Mouse (Mus musculus) granulocyte monocyte progenitor cell, adult 5-6 weeks (primary cell): ENCODE results near the gene Cs. TPM values are rescaled to one million over a fixed set of nuclear protein-coding genes. Genes with fewer than 3 reads are reported as not detected.
"Not testable (repeated sequence)": the region's sequence is repeated elsewhere in the genome, so short reads cannot be mapped to it uniquely, and the experiment has no call there.

ENCODE experiments used
- ATAC-seq: replicated peaks from 2 replicates; pipeline ENCODE4 v1.8.0; 2016; ENCODE audit warnings: mild to moderate bottlenecking, moderate TSS enrichment, inconsistent platforms; ENCODE audit not compliant: poor library complexity, severe bottlenecking
- total RNA-seq, 2 experiments: library from RNA; stranded (forward) in 1 of 2; stranded (reverse) in 1 of 2; fragments of 200-712, 200-1000 nt in 1 of 2; fragments of >200 nt in 1 of 2; fragmentation: Nextera tagmentation in 1 of 2; gene quantifications; 2 replicates each; pipeline ENCODE4 v1.2.3; 2014 to 2017

The Cs gene
- total RNA-seq (2014; fragmentation: Nextera tagmentation) (175 and 176 TPM in 2 replicates), total RNA-seq (2017) (104 and 114 TPM in 2 replicates)

DNA sequence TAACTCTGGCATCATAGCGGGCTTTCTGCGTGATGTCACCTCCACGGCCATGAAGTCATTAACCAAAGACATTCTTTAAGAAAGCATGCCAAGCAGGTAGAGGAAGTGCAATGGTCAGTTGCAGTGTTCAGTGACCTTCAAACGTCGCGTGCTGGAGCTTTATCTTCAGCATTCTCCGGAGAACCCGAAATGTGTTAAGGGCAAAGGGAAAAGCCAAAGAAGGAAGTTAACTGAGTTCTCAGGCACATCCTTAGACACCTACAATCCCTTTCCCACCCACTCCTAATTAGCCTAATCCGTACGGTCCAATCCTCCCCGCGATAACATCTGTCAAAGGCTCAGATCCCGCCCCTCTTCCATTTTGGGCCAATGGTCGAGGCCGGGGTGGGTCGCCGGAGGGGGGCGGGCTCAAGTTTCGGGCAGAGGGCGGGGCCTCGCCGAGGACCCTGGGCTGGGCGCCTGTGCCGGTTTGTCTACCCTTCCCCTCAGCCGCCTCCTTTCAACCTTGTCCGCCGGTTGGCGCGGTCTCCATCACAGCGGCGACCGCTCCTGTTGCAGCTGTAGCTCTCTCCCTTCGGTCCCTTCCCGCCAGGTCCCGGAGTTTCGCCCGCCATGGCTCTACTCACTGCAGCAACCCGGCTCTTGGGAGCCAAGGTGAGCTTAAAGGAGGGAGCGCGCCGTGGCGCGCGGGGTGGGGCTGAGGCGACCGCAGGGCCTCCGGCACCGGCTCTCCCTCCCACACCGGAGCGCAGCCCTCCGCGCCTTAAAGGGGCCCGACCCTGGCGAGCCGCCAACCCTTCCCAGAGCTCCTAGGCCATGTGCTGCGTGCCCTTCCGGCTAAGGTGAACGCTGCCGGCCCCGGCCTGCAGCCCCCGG, at the start of gene Cs:
Cs (plus strand) TSS at position 429 of the 876 bp plus-strand sequence.
- ATAC-seq = peak; percentile 92

DNA sequence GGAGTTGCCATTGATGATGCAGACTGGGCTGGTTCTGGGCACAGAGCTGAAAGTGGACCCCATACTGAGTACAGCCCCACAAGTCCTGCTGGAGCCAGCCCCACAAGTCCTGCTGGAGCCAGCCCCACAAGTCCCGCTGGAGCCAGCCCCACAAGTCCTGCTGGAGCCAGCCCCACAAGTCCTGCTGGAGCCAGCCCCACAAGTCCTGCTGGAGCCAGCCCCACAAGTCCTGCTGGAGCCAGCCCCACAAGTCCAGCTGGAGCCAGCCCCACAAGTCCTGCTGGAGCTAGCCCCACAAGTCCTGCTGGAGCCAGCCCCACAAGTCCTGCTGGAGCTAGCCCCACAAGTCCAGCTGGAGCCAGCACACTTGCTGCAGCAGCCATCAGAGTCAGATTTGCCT, 46.9 kb upstream of the Cs start:
- not testable (repeated sequence) for ATAC-seq

DNA sequence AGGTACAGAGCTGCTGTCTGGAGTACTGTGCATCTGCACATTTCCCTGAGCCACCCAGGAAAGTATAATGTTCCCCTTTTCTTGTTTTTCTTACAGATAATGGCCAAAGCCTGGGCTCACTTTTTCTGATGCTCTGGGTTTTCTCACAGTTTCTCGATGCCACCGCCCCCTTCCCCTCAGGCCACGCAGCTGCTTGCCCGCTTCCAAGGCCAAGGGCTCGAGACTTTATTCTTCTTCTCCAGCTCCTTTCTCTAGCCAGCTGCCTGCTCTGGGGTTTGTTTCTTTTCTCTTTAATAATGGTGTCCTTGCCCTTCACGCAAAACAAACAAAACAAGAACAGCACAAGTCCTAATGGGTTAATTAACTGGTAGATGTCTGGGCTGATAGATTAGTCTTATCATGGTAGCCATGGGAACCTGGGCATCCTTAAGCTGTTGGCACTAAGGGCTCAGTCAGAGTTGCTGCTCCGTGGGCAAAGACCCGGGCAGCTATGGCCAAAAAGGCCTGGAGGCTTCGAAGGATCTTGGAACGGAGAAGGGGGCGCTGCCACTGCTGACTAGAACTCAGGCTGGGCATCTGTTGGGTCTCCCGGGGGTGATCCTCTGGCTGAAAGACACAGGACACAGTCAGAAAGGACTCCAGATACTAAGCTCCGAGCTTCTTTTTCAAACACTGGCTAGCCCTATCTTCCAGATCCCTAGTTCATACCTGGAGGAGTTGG, 41.0 kb upstream of the Cs start:
- ATAC-seq = no peak

GRCm38 (mm10) chr10:128297221-128297620, 40.3 kb upstream of the Cs start:
- ATAC-seq = no peak

DNA sequence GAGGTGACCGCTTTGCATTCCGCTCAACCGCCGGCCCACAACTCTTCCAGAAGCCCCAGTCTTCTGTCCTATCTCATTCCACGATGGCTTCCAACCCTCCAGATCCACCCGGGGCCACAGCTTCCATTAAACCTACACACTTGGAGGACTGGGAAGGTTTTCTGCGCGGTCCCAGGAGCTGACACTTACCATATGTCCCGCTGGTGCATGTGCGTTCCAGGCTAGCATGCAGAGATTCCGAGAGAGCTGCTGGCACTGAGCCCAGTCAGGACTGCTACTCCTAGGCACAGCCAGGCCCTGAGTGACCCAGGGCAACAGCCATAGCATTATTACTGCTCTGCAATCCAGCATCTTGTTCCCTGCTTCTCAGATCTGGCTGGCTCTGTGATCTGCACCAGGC, 39.9 kb upstream of the Cs start:
- no peak for ATAC-seq

DNA sequence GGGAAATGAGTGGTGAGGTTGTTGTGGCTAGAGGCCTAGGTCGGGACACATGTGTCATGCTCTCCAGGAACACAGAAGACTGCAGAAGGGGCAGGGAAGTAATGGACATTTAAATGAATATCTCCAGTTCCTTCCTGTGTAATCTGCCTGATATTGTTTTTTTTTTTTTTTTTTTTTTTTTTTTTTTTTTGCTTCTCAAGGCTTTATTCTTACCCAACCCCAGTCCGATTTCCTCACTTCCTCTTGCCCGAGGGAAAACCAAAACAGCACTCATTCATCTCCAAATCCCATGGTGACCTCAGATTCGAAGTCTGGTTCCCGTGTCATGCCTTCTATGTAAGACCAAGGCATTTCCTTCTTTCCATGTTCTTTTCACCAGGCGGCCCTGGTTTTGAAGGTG, 39.3 kb upstream of the Cs start:
- peak; percentile 66 for ATAC-seq

- ATAC-seq = peak; percentile 32
These were observed 38.8 kb upstream of the Cs start, which contains the start of gene Il23a for GRCm38 (mm10) chr10:128298702-128299171. Gene Il23a (minus strand): TSS chr10:128298752.

DNA sequence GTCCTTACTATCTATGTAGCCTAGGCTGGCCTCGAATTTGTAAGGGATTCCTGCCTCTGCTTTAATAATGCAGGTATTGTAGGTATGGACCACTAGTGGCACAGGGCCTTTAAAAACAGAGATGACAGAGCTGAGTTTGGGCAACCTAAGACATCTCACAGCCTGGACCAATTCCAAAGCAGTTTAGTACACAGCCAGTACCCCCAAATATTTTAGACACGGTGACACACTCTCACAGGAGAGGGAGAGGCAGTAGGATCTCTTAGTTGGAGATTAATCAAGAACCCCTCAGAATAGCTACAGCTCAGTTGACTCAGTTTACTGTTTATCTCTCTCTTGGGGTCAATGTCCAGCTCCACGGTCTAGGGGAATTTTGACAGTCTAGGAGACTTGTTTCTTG, 35.2 kb upstream of the Cs start:
- ATAC-seq = no peak

DNA sequence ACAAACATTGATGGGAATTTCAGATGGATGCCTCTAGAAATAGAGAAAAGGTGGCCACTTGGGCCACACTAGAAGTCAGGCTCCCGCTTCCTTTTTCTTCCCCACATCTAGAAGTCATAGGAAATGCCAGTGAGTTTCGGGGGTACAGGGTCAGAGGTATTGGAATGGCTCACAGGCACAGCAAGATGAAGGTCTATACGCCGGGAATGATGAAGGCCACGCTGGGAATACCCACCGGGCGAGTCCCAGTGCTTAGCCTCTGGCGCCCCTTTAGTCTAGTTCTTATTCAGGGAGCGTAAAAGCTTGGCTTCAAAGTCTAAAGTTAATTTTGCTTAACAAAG, 34.8 kb upstream of the Cs start:
- ATAC-seq = no peak

GRCm38 (mm10) chr10:128303126-128304021, 34.2 kb upstream of the Cs start, which contains the start of gene Pan2:
Gene Pan2 (plus strand): TSS chr10:128303335.
- ATAC-seq = peak; percentile 80

DNA sequence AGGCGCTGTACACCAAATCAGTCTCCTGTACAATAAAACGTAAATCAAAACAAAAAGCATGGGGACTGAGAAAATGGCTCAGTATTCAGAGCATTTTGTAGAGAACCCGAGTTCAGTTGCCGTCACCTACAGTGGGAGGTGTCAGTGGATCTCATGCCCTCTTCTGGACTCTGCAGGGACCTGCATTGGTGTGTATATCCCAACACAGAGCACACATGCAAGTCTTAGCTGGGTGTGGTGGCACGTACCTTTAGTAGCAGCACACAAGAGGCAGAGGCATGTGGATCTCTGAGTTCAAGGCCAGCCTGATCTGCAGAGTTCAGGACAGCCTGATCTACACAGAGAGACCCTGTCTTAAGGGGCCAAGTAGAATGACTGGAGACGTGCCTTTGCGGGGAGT, 27.9 kb upstream of the Cs start:
- no peak for ATAC-seq

DNA sequence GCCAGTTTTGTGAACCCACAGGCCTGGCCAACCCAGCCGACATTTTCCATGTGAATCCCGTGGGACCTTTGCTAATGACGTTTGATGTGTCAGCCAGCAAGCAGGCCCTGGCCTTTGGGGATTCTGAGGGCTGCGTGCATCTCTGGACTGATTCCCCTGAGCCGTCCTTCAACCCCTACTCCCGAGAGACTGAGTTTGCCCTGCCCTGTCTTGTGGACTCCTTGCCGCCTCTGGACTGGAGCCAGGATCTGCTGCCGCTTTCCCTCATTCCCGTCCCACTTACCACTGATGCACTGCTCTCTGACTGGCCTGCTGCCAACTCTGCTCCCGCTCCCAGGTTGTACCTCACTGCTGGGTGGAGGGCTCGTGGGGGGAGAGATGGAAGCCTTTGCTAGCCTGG, 27.4 kb upstream of the Cs start:
- ATAC-seq = no peak

DNA sequence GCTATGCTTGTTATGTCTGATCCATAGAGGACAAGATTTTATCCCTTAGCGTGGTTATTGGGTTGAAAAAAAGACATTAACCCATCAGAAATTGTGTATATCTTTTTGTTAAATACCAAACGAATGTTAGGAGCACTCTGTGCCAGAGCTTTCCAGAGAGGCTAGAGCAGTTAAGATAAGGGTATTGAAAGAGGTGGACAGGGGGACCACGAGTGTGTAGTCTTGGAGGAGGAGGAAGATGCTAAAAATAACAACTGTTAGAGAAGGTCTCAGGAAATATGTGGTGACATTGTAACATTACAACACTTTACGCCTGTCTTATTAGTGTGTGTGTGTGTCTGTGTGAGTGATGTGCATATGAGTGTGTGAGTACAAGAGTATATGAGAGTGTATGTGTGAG, 26.6 kb upstream of the Cs start:
- ATAC-seq = peak; percentile 30; the same call in 1 of the 2 replicates

- ATAC-seq = no peak
These were observed 22.0 kb upstream of the Cs start for GRCm38 (mm10) chr10:128315578-128315977.

DNA sequence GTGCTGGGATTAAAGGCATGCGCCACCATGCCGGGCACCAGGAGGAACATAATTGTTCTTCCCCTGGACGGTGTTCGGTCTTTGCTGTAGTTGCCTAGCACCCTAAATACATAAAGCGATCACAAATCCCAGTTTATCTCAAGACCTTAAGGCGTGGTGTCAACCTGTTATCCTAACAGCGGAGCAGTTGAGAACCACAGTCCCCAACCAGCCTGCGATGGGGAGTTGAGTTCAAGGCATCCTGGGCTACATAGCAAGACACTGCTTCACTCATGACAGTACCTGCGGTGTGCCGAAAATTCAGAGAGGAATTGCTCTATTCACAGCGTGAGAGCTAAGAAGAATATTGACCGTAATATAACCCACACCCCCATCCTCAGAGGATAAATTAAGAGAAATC, 15.9 kb upstream of the Cs start:
- no peak for ATAC-seq

DNA sequence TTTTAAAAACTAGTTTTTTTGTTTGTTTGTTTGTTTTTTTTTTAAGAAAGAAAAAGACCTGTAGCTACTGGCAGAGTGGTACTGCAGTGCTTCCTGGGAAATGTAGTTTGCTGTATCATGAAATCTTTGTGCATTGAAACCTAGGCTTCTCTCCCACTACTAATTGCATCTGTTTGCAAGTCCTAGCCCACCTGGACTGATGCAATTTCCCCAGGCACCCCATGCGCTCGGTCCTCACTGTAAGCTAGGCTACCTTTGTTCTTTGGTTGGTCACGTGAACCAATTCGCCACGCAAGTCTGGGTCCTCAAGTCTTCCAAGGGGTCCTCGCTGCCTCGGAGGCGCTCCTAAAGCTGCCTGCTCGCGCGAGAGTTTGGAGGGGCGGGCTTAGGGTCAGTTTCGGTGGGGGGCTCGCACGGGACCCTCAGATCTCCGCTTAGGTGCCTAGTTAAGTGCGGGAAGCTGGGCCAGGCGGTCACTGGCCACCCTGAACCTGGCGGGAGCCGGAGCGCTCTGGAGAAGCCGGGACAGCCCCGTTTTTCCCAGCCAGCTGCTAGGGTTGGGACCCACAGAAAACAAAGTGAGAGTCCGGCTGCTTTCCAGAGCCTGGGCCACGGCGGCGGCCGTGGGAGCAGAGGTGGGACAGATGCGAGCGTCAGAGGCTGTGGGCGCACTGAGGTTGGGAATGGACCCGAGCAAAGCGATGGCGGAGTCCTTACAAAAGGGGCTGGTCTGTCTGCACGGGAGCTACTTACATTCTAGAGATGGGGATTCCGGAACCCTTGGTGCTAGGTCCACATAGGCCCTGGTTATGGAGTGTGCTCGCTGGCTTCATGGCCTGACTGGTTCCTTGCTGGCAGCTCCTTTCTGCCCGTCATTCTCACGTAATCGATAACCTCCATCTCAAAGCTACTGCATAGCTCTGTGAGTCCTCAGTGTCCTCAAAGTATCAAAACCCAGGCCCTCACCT, 15.1 kb upstream of the Cs start, which contains the start of gene Cnpy2:
Cnpy2 (plus strand) TSS at position 319 of the 968 bp plus-strand sequence.
- ATAC-seq = peak; percentile 97

GRCm38 (mm10) chr10:128323516-128323915, 14.0 kb upstream of the Cs start:
- ATAC-seq = no peak

DNA sequence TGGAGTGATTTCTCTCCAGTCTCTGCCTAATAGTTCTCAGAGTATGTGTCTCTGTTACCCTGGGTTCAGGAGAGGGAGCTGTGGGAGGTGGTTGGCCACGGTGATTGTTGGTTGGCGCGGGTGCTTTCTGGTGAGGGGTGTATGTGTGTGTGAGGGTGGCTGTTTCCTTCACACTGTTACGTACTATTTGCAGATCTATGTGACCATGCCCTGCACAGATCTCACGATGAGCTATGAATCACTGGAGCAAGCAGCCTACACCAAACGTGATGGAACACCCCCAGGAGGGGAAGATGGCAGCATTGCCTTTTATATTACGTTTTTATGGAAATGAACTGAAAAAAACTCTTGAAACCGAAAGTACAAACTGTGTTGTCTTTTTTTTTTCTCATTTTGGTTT, 10.7 kb upstream of the Cs start:
- no peak for ATAC-seq

- no peak for ATAC-seq
These were observed 9.9 kb upstream of the Cs start for GRCm38 (mm10) chr10:128327610-128328009.
